Mouse (Mus musculus): ENCODE measurements around the gene Mdc1. TPM values are rescaled to one million over a fixed set of nuclear protein-coding genes. Genes with fewer than 3 reads are reported as not detected.

Mdc1 gene
- polyA plus RNA-seq, 1 experiment: 12.1 TPM

GRCm38 (mm10) chr17:35815836-35816235 is 25.5 kb upstream of the Mdc1 start:
- Histone ChIP-seq H3K4me1 (ENCODE audit: control insufficient read depth, insufficient read depth, low read length) (peaks cover 3% of the 10 kb centered on the region; the same call in 1 of the 2 replicates), H3K4me3 (replicated peaks; ENCODE audit: insufficient read depth, low read depth, low read length) (no peak overlapping the region), H3K27me3 (ENCODE audit: control insufficient read depth, insufficient read depth, low read length) (no peaks in the 10 kb centered on the region), H3K27ac (ENCODE audit: insufficient read depth, low read length) (no peak overlapping the region)
- no peak for DNase-seq
- TF ChIP-seq POLR2A (IDR thresholded peaks at IDR 0.05; ENCODE audit: borderline replicate concordance, insufficient read depth, low read length): no peak
- no peak for TF ChIP-seq CTCF (IDR thresholded peaks at IDR 0.05; ENCODE audit: borderline replicate concordance, insufficient read depth, low read depth, low read length)
- WGBS: 64% methylated on average over 7 of the region's 7 CpGs

DNA sequence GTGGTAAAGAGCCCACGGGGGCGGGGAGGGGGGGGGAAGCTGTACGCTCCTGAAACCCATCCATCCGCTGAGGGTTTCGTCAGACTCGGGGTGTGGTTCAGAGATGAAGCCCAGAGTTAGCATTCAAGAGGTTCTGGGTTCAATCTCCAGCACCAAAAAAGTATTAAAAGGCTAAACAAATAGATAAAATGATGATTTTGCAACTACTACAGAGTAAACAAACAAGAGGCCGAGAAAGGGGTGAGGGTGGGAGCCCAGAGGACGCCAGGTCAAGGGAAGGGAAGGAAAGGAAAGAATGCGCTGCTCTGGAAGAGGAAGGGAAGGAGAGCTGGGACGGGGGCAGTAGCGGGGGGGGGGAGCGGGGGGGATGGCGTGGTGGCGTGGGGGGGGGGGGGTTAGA is 24.6 kb upstream of the Mdc1 start:
- Histone ChIP-seq H3K27me3 (ENCODE audit: control insufficient read depth, insufficient read depth, low read length) (no peaks in the 10 kb centered on the region), H3K4me1 (ENCODE audit: control insufficient read depth, insufficient read depth, low read length) (peaks cover 7% of the 10 kb centered on the region; the same call in 1 of the 2 replicates), H3K4me3 (replicated peaks; ENCODE audit: insufficient read depth, low read depth, low read length) (no peak overlapping the region), H3K27ac (ENCODE audit: insufficient read depth, low read length) (no peak overlapping the region)
- WGBS: 69% methylated on average over 10 of the region's 14 CpGs
- no peak for TF ChIP-seq POLR2A (IDR thresholded peaks at IDR 0.05; ENCODE audit: borderline replicate concordance, insufficient read depth, low read length)
- no peak for TF ChIP-seq CTCF (IDR thresholded peaks at IDR 0.05; ENCODE audit: borderline replicate concordance, insufficient read depth, low read depth, low read length)
- DNase-seq: no peak

- H3K27me3 ChIP-seq (ENCODE audit: control insufficient read depth, insufficient read depth, low read length): no peaks in the 10 kb centered on the region
- DNase-seq: no peak
- H3K27ac ChIP-seq (ENCODE audit: insufficient read depth, low read length): no peak overlapping the region
- WGBS: 73% methylated on average over 10 of the region's 10 CpGs
- TF ChIP-seq POLR2A (IDR thresholded peaks at IDR 0.05; ENCODE audit: borderline replicate concordance, insufficient read depth, low read length) (no peak), CTCF (IDR thresholded peaks at IDR 0.05; ENCODE audit: borderline replicate concordance, insufficient read depth, low read depth, low read length) (no peak)
- H3K4me1 ChIP-seq (ENCODE audit: control insufficient read depth, insufficient read depth, low read length): peaks cover 10% of the 10 kb centered on the region
- H3K4me3 ChIP-seq (replicated peaks; ENCODE audit: insufficient read depth, low read depth, low read length): no peak overlapping the region
Measured at GRCm38 (mm10) chr17:35817226-35817625, 24.1 kb upstream of the Mdc1 start.

- TF ChIP-seq POLR2A (IDR thresholded peaks at IDR 0.05; ENCODE audit: borderline replicate concordance, insufficient read depth, low read length) (no peak), CTCF (IDR thresholded peaks at IDR 0.05; ENCODE audit: borderline replicate concordance, insufficient read depth, low read depth, low read length) (no peak)
Measured at GRCm38 (mm10) chr17:35820111-35820510, 21.2 kb upstream of the Mdc1 start.

DNA sequence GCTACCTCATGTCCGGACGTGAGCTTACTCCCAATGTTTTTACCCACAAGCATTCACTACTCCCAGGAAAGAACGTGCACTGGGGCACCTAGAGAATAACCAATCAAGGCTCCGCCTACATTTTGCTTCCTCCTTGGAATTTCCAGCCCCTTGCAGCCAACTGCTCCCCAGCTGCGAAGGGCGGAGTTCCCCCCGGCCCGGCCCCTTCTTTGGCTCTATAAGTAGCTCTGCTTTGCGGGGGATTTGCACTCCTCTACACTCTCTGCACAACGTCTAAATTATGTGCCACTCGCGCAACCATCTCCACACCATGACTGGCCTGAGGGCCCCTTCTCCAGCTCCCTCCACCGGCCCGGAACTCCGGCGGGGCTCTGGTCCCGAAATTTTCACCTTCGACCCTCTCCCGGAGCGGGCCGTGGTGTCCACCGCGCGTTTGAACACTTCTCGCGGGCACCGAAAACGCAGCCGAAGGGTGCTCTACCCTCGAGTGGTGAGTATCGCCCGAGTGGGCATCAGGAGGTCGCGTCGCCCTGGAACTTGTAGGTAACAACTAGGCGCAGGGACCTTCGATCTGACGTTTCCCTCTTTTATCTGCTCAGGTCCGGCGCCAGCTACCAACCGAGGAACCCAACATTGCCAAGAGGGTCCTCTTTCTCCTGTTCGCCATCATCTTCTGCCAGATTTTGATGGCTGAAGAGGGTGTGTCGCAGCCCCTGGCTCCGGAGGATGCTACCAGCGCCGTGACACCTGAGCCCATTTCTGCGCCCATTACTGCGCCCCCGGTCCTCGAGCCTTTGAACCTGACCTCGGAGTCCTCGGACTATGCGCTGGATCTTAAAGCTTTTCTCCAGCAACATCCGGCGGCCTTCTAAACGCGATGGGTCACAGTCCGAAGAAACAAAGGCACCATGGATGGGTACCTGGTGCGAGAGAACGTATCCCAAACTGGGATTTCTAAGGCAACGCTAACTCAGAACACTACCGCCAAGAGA is 19.6 kb upstream of the Mdc1 start, which contains the start of gene Ier3:
Gene Ier3 (plus strand): TSS at position 246 of the 992 bp plus-strand sequence.
- under 1% methylated on average over 62 of the region's 62 CpGs for WGBS
- no peak for TF ChIP-seq CTCF (IDR thresholded peaks at IDR 0.05; ENCODE audit: borderline replicate concordance, insufficient read depth, low read depth, low read length)
- TF ChIP-seq POLR2A (IDR thresholded peaks at IDR 0.05; ENCODE audit: borderline replicate concordance, insufficient read depth, low read length): peak; percentile 51; the same call in 1 of the 2 replicates

More at GRCm38 (mm10) chr17:35820111-35820510, 21.2 kb upstream of the Mdc1 start:
- H3K4me1 ChIP-seq (ENCODE audit: control insufficient read depth, insufficient read depth, low read length): peaks cover 7% of the 10 kb centered on the region
- H3K4me3 ChIP-seq (replicated peaks; ENCODE audit: insufficient read depth, low read depth, low read length): no peak overlapping the region
- no peaks in the 10 kb centered on the region for H3K27me3 ChIP-seq (ENCODE audit: control insufficient read depth, insufficient read depth, low read length)
- H3K27ac ChIP-seq (ENCODE audit: insufficient read depth, low read length): no peak overlapping the region
- DNase-seq: no peak
- 91% methylated on average over 5 of the region's 5 CpGs for WGBS

GRCm38 (mm10) chr17:35822564-35822963 is 18.8 kb upstream of the Mdc1 start:
- H3K27me3 ChIP-seq (ENCODE audit: control insufficient read depth, insufficient read depth, low read length): no peaks in the 10 kb centered on the region
- 4% methylated on average over 11 of the region's 11 CpGs for WGBS
- no peak for TF ChIP-seq CTCF (IDR thresholded peaks at IDR 0.05; ENCODE audit: borderline replicate concordance, insufficient read depth, low read depth, low read length)
- no peak for TF ChIP-seq POLR2A (IDR thresholded peaks at IDR 0.05; ENCODE audit: borderline replicate concordance, insufficient read depth, low read length)
- H3K4me1 ChIP-seq (ENCODE audit: control insufficient read depth, insufficient read depth, low read length): peaks cover 7% of the 10 kb centered on the region
- H3K27ac ChIP-seq (ENCODE audit: insufficient read depth, low read length): peak overlapping the region; percentile 43
- peak overlapping the region; percentile 86 for H3K4me3 ChIP-seq (replicated peaks; ENCODE audit: insufficient read depth, low read depth, low read length)
- no peak for DNase-seq

More for the DNA sequence above, 19.6 kb upstream of the Mdc1 start, which contains the start of gene Ier3:
- Histone ChIP-seq H3K27me3 (ENCODE audit: control insufficient read depth, insufficient read depth, low read length) (no peaks in the 10 kb centered on the region), H3K27ac (ENCODE audit: insufficient read depth, low read length) (peak within 1 kb of the TSS; percentile 43), H3K4me1 (ENCODE audit: control insufficient read depth, insufficient read depth, low read length) (peaks cover 7% of the 10 kb centered on the region), H3K4me3 (replicated peaks; ENCODE audit: insufficient read depth, low read depth, low read length) (peak within 1 kb of the TSS; percentile 86)
- peak; percentile 63 to 68 for DNase-seq

DNA sequence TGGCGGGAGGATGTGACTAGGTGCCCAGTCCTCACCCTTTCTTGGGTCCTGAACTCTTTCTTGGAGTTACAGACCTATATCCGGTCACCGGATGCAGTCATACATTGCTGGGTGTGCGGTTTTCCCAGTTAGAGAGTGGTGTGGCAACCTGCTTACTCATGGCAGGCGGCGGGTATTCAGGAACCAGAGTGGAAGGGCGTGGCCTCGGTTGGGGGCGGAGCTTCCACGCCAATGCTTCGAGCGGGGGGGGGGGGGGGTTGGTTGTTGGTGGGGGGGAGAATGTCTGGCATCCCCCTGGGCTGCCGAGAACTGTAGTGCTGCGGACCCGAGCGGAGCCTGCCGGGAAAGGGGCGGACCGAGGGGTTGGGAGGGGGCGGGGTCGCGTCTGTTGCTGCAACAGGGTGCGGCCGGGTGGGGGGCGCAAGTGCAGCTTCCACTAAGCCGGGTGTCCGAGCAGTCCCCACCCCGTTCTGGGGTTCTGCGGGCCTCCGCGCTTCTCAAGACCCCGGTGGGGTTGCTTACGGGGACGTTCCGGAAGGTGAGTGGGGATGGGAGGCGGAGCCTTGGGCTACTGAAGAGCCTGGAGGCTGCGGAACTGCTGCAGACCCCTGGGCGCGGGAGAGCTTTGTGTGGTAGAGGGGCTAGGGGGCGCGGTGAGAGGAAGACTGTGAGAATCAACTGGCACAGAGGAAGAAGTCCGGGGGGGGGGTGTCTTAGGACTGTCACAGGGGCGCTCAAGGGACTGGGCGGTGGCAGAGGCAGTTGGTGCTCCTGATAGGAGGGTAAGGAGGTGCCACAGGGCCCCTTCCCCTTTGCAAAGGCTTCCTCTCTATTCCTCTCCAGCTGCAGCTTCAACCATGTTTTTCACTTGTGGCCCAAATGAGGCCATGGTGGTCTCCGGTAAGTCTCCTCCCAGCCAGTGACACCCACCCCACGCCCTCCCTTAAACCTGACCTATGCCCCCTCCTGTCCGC is 18.1 kb upstream of the Mdc1 start, which contains the start of gene Flot1:
Gene Flot1 (plus strand): TSS at position 267 of the 974 bp plus-strand sequence.
- under 1% methylated on average over 39 of the region's 47 CpGs for WGBS
- peak; percentile 34; the same call in 1 of the 2 replicates for TF ChIP-seq POLR2A (IDR thresholded peaks at IDR 0.05; ENCODE audit: borderline replicate concordance, insufficient read depth, low read length)
- no peak for TF ChIP-seq CTCF (IDR thresholded peaks at IDR 0.05; ENCODE audit: borderline replicate concordance, insufficient read depth, low read depth, low read length)
- H3K27ac ChIP-seq (ENCODE audit: insufficient read depth, low read length): peak within 1 kb of the TSS; percentile 43
- peak within 1 kb of the TSS; percentile 86 for H3K4me3 ChIP-seq (replicated peaks; ENCODE audit: insufficient read depth, low read depth, low read length)
- H3K27me3 ChIP-seq (ENCODE audit: control insufficient read depth, insufficient read depth, low read length): no peaks in the 10 kb centered on the region
- peak; percentile 75 to 76 for DNase-seq
- peaks cover 7% of the 10 kb centered on the region for H3K4me1 ChIP-seq (ENCODE audit: control insufficient read depth, insufficient read depth, low read length)

Measured in cerebellum, adult 2 months (tissue).